Mouse (Mus musculus) adrenal gland, postnatal 10 days (tissue): ENCODE data around the gene 9530077C05Rik. TPM values are rescaled to one million over a fixed set of nuclear protein-coding genes. Genes with fewer than 3 reads are reported as not detected.
"Not testable (repeated sequence)": the region's sequence is repeated elsewhere in the genome, so short reads cannot be mapped to it uniquely, and the experiment has no call there.

ENCODE experiments used
- DNase-seq: peaks from one replicate; pipeline ENCODE4 v3.0.0; 2021; ENCODE audit warnings: mixed read lengths
- total RNA-seq, 2 experiments: library from RNA; stranded (reverse); gene quantifications; 2 replicates each; pipeline ENCODE4 v1.2.3; 2021

9530077C05Rik gene
- total RNA-seq, 2 experiments from 2014 or later: 4.3 to 5.2 TPM

DNA sequence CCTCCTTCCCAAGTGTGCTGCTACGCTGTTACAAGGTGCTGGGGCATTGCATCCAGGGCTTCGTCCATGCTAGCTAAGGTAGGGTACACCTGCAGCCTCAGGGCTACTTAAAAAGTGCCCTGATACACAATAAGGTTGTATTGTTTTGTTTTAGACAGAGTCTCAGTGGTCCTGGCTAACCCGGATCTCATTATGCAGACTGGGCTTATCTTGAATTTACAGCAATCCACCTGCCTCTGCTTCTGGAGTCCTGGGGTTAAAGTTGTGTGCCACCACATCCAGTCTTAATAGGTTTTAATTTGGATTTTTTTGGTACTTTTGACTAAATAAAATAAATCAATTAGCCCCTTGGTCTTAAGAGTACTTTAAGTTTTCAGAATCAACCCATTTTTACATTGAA, 8.6 kb downstream of the 9530077C05Rik start:
- no peak for DNase-seq

DNA sequence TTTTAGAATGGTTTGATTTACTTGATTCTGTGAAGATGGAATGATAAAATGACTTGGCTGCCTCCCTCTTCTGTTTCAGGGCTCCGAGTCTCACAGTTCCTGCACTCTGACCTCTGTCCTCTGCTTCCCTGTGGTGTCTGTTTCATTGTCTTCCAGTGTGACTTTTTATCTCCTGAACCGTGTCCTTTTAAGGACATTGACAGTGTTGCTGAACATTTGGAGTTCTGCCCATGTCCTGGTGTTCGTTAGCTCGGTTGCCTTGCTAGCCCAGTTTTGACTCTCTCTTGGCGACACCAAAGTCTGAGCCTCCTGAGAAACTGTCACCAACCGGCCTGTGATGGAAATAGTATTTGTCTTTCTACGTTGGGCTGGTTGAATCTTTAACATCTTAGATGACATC, 9.2 kb downstream of the 9530077C05Rik start:
- DNase-seq: no peak

DNA sequence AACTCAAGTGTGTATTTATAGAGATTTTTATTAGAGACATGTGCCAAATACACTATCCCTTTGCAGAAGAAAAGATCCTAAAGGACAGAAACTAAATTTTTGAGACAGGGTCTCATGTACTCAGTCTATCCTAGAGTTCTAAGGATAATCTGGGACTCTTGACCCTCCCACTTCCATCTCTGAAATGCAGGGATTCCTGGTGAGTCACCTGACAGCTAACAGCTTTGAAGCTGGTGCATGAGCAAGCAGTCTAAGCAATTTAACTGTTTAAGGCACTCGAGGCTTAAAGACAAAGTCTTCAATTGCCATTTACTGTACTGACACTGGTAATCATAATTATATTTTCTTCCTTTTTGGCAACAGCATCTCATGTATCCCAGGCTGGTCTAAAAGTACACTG, 11.2 kb downstream of the 9530077C05Rik start:
- no peak for DNase-seq

DNA sequence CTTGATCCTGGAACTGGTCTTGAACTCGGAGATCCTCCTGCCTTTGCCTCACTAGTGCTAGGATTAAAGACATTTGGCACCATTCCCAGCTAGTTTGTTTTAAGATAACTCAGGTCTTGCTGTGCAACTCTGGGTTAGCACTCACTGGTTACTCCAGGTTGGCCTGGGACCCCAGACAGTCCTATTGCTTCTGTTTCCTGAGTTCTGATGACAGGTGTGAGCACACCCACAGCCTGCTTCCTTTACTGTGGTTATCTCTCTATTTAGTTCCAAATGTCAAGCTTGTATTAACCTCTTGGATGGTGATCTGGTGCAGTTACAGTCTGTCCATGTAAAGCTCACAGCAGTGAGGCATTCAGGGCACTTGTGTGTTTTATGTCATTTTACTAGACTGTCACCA, 12.2 kb downstream of the 9530077C05Rik start:
- DNase-seq: no peak

DNA sequence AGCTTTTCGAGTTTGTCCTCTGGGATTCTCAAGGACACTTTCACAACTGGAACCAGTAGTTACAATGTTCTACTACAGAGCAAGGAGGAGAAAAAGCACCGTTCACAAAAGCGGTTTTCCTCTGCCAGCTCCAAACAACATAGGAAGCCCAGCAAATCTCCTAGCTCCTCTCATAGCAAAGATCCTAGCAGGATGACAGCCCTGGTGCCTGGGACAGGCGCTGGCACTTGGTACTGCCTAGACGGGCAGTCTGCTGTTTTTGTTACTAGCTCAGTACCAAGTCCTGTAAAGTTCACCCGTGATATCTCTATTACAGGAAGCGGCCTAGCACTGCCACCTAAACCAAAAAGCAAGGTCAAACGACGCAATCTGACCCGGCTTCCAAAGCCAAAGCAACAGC, 12.9 kb downstream of the 9530077C05Rik start:
- peak; percentile 26 for DNase-seq

DNA sequence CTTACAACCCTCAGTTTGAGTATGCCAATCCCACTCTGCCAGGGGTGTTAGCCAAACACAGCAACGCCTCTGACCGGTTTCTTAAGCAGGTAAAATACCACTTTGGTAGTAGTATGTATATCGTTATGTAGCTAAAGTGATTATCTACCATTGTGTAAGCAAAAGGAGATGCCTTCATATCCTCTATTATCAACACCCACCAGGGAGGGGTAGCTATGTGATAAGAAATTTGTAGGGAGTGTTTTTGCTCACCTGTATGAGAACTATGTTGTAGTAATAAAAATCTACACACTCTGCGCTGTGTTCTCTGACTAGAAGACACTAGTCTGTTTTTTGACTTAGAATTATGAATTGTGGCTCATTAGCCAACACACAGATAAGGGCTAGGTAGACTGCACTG, 13.4 kb downstream of the 9530077C05Rik start:
- no peak for DNase-seq

DNA sequence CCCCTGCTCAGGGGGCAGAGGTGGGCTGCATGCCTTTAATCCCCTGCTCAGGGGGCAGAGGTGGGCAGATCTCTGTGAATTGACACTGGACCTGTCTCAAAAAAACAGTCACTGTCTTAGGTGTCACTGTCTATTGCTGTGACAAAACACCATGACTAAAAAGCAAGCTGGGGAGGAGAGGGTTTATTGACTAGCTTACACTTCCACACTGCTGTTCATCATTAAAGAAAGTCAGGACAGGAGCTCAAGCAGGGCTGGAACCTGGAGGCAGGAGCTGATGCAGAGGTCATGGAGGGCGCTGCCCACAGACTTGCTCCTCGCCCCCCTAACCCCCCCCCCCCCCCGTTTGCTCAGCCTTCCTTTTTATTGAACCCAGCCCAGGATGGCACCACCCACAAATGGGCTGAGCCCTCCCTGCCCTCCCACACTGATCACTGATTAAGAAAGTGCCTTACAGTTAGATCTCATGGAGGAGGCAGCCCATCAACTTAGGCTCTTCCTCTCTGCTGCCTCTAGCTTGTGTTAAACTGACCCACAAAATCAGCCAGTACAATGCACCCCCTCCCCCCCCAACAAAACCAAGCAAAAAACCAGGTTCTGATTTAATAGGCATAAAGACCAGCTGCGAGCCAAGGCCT, 16.8 kb downstream of the 9530077C05Rik start:
- DNase-seq: no peak

DNA sequence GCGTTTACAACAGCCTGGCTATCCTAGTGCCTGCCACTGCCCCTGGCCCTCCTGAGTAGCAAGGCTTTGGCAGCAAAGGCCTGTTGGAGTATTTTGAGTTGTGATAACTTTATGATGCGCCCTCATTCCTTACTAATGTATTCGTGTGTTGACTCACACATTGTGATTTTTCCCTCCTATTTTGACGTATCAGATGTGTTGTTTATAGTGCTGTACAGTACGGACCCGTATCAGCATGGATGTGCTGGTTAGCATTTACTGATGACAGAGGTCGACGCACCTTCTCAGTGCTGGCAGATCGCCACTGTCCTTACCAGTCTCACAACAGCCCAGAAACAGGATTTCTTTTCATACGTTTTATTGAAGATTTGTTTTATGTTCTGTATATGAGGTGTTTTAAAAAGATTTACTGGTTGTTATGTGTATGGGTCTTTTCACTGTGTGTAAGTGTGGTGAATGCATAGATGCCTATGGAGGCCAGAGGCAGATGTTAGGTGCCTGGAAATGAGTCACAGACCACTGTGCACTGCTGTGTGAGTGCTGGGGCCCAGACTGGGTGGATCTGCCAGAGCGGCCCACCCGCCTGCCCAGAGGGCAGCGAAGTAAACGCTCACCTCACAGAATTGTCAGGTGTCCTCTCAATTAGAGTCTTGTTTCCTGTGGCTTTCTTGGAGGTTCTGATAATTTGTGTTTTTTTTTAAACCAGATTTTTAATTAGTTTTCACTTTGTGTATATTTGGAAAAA, 17.5 kb downstream of the 9530077C05Rik start:
- DNase-seq: no peak

DNA sequence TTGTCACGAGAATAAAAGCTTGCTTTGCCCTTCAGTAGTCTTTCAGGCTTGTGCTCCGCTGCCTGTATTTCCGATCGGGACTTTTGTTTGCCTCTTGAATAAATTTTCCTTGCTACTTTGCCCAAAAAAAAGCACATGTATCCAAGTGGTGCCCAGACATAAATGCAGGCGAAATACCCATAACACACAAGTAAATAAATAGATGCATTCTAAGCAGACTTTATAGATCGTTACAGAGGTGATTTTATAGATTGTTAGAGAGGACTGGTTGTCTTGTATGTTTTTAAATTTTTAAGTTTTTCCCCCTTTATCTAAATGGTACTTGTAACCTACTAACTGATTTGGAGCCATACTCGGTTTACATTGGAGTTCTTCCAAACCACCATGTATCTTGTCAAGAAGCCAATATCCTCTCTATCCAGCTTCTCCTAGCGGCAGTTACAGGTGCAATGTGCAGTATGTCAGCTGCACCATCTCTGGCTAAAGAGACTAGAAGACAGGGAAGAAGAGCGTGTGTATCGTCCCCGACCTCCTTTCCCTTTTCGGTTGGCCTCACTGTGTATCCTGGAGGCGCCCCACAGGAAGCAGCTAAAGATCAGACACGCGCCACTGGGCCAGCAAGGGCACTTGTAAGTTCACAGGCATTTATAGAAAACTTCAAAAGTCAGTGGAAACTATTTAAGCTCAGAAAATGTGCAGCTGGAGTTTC, 18.4 kb downstream of the 9530077C05Rik start:
- no peak for DNase-seq

DNA sequence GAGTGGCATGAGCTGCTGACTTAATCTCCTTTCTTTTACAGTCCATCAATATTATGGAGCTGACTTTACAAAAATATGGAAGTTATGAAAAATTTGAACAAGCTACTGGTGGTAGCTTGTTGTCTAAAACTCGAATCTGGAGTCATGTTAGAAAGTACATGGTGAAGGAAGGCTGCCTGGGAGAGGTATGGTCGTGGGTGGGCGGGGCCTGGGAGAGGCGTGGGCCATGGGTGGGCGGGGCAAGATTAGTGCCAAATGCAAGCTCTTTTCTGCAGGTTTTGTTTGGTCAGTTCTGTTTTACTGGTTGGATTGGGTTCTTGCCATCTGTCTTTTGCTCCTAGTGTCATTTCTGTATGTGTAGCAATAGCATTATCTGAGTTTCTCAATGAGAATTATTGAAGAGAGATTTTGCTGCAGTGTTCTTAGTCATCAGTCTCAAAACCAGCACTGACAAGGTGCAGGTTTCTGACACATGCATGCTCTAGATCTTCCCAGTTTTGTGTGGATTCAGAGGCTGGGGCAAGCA, 19.1 kb downstream of the 9530077C05Rik start:
- DNase-seq: no peak

DNA sequence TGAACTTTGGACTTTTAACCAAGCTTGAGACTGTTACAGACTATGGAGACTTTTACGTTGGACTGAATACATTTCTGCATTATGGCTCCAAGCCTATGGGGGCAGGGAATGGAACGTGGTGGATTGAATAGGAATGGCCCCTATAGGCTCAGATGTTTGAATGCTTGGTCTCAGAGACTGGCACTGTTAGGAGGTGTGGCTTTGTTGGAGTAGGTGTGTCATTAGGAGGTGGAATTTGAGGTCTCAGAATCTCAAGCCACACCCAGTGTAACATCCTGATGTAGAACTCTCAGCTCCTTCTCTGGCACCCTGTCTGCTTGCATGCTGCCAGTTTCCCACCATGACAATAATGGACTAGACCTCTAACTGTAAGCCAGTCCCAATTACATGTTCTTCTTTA, 21.9 kb downstream of the 9530077C05Rik start:
- no peak for DNase-seq

DNA sequence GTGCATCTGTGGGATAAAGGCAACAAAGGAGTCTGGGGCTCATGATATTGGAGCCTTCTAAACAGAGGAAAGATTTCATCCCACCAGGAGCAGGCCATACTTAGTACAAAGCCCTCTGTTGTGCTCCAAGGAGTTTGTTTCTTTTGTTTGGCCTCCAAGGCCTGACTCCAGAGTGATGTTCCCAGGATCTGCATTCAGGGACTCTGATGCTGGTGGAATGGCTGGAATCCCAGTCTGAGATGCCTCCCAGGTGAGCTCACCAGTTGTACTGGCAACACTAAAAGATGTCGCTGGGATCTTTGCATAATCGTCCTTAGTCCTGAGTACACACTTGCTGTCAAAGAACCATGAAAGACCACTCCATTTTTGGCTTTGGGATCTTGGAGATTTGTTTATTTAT, 22.8 kb downstream of the 9530077C05Rik start:
- no peak for DNase-seq

DNA sequence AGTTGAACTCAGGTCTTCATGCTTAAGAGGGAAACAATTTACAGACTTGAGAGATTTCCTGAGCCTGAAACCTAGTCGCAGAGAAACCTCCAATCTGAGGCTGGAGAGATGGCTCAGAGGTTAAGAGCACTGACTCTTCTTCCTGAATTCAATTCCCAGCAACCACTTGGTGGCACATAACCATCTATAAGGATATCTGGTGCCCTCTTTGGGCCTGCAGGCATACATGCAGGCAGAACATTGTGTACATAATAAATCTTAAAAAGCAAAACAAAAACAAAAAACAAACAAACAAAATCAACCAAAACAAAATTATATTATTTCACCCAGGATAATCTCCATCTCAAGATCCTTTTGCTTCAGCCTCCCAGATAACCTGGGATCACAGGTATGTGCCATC, 27.5 kb downstream of the 9530077C05Rik start:
- DNase-seq: no peak

DNA sequence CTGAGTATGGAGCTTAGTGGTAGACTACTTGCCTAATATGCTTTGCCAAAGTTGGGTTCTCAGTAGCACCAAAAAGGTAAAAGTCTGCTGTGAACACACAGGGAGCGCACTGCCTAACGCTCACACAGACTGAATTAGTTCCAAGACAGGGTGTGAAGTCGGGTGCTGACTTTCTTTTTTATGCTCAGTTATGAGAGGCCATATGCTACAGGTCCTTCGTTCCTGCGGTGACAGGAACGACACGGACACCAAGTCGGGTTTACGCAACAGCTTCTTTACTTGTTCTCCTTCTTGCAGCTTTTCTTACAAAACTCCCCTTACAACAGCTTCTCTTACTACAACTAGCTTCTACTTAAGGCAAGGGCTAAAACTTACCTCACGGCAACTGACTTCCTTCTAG, 31.8 kb downstream of the 9530077C05Rik start:
- DNase-seq: no peak

DNA sequence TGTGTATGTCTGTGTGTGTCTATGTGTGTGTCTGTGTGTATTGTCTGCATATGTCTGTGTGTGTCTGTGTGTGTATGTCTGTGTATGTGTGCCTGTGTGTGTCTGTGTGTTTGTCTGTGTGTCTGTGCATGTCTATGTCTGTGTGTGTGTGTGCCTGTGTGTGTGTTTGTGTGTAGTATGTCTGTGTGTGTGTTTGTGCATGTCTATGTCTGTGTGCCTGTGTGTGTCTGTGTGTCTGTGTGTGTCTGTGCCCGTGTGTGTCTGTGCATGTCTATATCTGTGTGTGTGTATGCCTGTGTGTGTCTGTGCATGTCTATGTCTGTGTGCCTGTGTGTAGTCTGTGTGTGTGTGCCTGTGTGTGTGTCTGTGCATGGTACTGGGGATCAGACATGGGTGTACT, 33.8 kb downstream of the 9530077C05Rik start:
- no peak for DNase-seq

DNA sequence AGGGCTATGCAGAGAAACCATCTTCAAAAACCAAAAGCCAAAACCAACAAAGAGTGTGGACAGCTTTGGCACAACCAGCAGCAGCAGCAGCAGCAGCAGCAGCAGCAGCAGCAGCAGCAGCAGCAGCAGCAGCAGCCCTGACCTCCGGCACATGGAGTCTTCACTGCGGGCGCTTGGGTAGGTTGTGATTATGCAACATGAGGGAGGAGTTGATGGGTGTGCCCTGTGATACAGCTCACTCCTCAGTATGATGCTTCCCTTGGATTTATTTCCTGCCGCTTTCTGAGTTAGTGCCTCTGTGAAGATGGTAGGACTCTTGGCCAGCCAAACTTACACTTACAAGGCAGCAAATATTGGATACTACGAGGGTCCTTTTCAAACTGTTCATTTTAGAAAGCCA, 35.9 kb downstream of the 9530077C05Rik start:
- peak; percentile 15 for DNase-seq

DNA sequence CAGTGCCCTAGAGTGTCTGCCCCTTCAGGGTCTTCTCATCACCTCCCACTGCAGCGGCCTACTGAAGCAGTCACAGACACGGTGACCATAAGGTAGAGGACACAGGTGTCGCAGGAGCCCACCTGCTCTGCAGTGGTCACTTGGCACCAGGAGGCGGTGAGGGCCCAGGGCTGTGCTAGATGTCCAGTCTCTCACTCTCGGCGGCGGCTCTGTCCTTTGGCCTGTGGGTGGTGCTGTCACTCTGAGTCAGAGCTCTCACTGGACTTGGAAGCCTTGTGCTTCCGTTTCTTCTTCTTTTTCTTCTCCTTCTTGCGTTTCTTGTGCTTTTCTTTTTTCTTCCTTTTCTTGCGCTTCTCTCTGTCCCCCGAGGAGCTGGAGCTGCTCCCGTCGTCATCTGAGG, 37.1 kb downstream of the 9530077C05Rik start:
- peak; percentile 14 for DNase-seq

DNA sequence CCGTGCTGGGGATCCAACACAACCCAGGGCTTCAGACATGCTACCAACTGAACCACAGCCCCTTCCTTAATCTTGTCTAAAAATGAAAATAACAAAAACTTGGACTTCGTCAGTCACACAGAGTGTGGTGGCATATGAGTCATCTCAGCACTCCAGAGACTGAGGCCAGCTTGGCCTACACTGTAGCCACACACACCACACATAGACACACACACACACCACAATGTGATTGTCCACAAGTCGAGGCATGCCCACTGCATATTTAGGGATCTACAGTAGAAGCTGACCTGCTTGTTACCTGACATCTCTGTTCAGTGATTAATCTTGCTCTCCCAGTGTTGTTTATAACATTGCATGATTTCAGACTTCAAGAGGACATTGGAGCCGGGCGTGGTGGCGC, 37.9 kb downstream of the 9530077C05Rik start:
- DNase-seq: no peak

DNA sequence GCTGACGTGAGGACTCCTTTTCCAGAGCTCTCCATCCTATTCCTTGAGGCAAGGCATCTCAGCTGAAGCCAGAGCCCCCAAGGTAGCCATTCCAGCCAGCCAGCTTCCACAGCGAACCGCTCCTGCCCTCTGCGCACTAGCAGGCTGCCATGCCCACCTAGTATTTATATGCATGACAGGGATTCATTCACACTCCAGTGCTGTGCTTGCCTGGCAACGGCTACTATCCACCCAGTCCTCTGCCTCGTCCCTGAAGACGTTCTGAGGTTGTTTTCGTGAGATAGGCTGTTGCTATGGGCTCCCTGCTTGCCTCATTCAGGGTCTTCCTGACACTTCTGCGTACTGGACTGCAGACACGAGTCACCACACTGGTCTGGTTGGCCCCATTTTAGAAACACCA, 41.4 kb downstream of the 9530077C05Rik start:
- DNase-seq: no peak

DNA sequence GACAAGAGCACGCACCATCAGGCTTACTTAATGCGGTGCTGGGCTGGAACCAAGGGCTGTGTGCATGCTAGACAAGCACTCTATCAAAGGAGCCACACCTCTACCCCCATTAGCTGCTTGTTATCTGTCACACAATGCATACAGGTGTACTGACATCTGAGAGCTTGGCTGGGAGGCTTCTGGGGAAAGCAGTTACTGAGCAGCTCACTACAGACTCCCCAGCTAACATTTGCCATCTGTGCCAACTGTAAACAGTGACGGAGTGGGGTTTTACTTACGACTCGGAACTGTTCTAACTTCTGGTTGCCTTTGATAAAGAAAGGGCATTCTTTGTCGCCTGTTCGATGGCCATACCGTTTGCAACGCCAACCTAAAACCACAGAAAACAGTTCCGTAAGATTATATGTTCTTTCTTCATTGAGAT, 42.2 kb downstream of the 9530077C05Rik start:
- DNase-seq: no peak

DNA sequence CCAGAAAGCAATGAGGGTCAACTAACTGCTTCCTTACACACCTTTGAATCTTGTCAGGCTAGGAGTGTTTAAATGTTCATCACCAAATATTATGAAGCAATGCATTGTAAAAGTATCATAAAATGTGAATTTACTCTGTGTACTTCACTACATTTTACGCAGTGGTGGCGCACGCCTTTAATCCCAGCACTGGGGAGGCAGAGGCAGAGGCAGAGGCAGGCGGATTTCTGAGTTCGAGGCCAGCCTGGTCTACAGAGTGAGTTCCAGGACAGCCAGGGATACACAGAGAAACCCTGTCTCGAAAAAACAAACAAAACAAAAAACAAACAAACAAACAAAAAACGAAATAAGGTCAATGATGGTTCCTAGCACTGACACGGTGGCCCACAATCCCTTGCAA, 42.7 kb downstream of the 9530077C05Rik start, which contains the start of gene Gm17545:
Gm17545 (plus strand) TSS at position 301 of the 400 bp plus-strand sequence.
- not testable (repeated sequence) for DNase-seq

DNA sequence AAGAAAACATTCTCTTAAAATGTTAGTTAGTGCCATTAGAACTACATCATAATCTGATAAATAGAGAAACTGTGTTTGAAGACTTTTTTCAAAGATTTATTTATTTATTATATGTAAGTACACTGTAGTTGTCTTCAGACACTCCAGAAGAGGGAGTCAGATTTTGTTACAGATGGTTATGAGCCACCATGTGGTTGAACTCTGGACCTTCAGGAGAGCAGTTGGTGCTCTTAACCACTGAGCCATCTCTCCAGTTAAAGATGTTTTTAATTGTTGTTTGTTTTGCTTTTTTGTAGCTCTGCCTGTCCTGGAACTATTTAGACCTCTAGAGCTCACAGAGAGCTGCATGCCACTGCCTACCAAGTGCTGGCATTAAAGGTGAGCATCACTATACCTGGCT, 43.7 kb downstream of the 9530077C05Rik start:
- DNase-seq: no peak
